Mouse (Mus musculus) olfactory bulb, adult 2 months (tissue): ENCODE results near the gene Lgals4.
A peak's percentile ranks its signal among the peaks of the same experiment; 100 is the strongest.

Experiments used
- CTCF ChIP-seq: fragments of 200-500 bp; IDR thresholded peaks from 2 replicates; pipeline ENCODE4 v1.5.1; 2012; ENCODE audit warnings: low read depth, mild to moderate bottlenecking, low read length, moderate library complexity; ENCODE audit not compliant: insufficient read depth
- POLR2A ChIP-seq: fragments of 200-500 bp; IDR thresholded peaks from 2 replicates; pipeline ENCODE4 v1.6.1; 2012; ENCODE audit warnings: mild to moderate bottlenecking, low read depth, low read length, moderate library complexity; ENCODE audit not compliant: insufficient read depth

DNA sequence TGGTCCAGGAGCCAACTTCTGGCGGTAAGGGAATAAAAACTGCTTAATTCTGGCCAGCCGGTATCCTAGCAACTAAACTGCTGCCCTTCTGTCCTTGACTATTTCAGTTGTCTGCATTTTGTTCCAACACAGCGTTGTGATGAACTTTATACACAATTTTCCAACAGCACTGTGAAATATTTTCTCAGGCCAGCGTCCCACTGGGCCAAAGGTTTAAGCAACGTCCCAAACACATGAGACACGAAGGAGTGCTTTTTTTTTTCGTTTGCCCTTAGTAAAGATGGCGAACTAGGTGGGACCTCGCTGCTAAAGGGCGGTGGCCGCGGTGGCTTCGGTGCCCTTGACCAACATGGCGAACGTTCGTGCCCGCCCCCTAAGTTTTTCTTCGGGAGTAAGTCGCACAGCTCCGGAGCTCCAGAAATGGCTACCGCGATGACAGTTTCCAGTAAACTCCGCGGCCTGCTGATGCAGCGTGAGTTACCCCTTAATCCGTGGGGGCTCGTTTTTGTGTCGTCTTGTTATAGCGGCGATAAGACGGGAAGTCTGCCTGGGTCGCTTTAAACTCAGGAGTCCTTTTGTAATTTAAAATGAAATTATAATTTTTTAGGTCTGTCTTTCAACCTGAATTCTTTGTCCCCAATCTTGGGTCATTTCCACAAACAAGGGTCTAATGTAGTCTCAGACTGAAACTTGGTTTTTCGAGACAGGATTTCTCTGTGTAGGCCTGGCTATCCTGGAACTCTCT is 8.5 kb upstream of the Lgals4 start, which contains the start of gene Ech1:
- no peak for TF ChIP-seq CTCF
- 0 out of 2 replicates have a peak, but pooled peaks have one; percentile 35 for TF ChIP-seq POLR2A
